Mouse (Mus musculus) layer of hippocampus, postnatal 25 days (tissue): ENCODE data around the gene Bst2. TPM values are rescaled to one million over a fixed set of nuclear protein-coding genes. Genes with fewer than 3 reads are reported as not detected.

Experiments used
- DNase-seq, 2 experiments: peaks; one replicate each; pipeline ENCODE4 v3.0.0; 2022; ENCODE audit warnings: mixed read lengths in 2 of 2, low spot score in 1 of 2; ENCODE audit errors: extremely low spot score in 1 of 2
- total RNA-seq, 2 experiments: library from RNA; stranded (reverse); gene quantifications; 2 replicates each; pipeline ENCODE4 v1.2.3; 2021

The Bst2 gene
- total RNA-seq: 1 to 10 TPM; 3.0 to 4.1 TPM

DNA sequence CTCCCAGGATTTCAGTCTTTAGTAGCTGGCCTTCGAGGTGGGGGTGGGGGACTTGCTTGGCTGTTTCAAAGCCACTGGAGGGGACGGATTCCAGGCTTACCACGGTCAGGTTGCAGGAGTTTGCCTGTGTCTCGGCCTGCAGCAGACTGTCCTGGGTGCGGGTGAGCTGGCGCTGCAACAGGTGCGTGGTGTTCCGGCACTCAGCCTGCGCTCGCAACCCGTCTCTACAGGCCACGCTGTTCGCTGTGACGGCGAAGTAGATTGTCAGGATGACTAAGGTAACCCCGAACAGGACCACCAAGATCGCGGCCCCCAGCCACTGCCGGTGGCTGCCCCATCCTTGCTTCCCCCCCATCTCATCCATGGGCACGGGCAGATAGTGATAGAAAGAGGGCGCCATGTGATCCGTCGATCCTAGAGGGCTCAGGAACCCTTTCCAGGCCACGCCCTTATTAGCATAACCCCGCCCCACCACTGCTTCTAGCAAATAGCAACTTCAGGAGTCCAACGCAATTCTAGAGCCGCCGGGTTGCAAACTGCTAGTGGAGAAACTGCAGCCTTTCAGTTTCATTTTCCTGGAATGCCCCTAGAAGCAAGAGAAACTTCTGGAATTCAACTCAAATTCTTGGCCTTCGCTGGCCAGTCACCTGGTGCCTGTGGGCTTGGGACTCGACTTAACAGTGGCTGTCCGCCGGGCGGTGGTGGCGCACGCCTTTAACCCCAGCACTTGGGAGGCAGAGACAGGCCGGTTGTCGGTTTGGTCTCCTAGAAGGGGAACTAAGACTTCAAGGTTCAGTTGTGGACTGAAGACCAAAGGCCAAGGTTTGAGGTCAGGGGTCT lies at the start of gene Bst2:
TSS of gene Bst2 (minus strand) at position 429 of the 840 bp plus-strand sequence.
- DNase-seq: no peak

DNA sequence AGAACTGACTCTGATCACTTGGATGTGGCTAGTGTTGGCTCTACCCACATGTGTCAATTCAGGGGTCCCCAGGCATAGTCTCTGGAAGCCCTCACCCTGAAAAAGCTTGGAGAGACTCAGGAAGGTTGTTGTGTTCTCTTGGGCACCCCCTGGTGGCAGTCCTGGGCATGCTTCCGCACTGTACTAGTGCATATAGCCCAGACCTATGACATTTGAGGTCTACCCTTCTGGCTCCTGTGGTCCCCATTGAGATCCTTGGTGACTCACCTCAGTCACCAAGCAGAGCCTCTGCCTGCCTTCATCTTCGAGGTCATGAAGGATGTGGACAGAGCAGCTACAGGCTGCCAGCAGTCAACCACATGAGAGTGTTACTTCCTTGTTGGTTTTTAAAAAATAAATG lies 49.6 kb upstream of the Bst2 start:
- DNase-seq: peak in 1 of 2 experiments; percentile 59

DNA sequence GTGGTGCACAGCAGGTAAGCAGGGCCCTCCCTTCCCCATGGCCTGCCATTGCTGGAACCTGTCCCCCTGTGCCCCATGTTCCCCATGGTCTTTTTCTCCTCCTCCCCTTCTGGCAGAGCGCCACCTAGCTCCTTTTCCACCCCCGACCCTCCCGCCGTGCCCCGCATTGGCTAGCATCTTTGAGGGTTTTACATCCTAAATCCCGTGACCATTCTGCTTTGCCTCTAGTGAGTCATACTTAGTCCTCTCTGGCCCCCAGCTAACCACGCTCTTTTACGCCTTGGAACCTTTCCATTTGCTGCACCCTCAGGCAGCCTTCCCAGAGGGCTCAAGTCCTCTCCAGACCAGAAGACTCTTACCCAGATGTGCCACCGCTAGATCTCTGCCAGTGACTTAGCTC lies 42.9 kb upstream of the Bst2 start:
- DNase-seq: no peak

DNA sequence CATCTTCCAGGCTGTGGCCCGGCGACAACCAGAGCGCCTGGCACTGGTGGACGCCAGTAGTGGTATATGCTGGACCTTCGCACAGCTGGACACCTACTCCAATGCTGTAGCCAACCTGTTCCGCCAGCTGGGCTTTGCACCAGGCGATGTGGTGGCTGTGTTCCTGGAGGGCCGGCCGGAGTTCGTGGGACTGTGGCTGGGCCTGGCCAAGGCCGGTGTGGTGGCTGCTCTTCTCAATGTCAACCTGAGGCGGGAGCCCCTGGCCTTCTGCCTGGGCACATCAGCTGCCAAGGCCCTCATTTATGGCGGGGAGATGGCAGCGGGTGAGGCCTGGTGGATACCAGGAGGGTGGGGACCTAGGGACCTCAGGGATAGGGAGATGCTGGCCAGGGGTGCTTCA lies 42.2 kb upstream of the Bst2 start:
- no peak for DNase-seq

DNA sequence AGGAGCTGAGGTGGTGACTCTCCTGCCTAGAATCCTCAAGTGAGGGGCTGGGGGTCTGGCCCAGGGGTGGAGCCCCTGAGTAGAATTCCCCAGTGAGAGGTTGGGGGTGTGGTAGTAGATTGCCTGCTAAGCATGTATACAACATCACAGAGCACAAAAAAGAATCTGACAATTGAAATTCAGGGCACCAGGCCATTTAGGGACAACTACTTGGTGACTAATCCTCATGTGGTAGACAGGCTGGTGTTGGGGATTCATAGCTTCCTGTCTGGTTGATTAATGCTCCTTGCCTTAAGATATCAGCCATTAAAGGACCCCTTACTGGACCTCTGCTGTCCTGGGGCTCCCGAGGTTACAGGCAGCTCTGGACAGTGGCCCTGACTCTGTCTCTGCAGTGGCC lies 41.8 kb upstream of the Bst2 start:
- no peak for DNase-seq

DNA sequence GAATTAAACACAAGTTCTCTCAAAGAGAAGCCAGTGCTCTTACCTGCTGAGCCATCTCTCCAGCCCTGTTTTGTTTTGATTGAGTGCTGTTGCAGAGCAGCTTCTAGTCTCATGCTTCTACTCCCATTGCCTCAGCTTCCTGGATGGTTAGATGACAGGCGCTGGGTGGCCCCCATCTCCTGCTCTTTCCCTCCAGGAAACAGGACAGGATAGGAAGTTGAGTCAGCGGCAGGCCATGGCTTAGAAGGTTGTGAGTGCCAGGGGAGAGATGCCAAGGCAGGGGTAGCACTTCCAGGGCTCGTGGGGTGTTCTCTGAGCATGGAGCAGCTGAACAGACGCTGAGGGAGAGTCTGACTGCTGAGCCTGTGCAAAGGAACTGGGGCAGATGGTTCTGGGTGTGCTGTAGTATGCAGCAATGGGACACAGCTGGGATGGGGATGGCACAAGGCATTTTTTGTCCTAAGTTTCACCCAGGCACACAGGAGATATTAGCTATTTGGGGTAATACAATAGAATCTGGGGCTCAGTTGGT lies 40.7 kb upstream of the Bst2 start:
- no peak for DNase-seq

DNA sequence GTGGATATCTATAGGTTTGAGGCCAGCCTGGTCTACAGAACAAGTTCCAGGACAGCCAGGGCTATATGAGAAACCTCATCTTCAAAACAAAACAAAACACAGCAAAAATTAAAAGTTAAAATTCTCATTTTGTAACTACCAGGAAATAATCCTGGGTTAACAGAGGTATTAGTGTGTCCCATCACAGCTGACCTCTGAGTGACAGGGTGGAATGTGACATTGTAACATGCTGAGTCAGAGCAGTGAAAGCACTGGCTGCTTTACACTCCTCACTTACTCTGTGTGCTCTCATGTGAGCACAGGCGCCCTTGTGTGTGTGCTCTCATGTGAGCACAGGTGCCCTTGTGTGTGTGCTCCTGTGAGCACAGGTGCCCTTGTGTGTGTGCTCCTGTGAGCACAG lies 37.8 kb upstream of the Bst2 start:
- no peak for DNase-seq

DNA sequence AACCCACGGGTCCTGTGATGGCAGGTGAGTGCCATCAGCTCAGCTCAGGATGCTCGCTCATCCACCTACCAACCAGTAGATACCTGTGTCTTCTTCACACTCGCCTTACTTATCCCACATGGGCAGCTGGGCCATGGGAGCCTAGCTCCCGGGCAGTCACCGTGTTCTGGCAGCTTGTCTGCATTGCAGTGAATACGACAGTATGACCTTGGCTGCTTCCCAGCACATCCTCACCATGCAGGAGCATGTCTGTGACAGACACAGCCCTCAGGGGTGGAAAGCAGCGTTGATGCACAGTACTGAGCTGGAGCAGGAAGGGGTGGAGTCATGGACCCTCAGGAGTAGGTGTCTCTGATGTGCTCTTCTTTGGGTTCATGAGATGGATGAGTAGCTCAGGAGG lies 37.2 kb upstream of the Bst2 start:
- DNase-seq: no peak

DNA sequence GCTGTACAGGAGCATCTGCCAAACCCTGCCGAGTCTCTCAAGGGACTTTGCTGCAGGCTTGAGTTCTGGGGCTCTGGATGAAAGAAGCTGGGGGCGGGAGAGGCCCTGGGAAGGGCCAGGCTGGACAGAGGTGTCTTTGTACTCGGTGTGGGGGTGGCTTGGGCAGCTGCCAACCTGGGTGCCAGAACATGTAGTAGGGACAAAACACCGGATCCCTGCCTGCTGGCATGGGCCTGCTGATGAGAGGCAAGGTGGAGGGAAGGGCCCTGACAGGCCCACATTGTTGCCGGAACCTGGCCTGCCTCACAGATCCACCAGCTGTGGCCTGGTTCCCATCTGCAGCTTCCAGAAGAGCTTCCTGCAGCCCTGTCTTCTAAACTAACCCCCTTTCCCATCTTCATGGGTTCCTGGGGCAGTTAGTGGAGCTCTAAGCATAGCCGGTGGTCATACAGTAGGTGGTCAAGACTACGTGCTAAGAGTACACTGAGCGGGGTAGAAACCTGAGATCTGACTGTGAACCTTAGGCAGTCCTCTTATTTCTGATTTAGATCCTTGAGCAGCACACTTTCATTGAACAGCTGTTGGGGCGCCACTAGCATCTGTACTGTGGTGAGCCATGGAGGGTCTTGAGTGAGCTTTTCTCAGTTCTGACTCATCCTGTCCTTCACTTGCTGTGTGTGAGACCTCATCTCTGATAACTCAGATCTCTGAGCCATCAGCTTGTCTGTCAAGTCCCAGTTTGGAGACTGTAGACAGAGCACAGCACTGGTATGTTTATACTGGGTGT lies 35.8 kb upstream of the Bst2 start:
- peak; percentile 63 to 75 for DNase-seq

DNA sequence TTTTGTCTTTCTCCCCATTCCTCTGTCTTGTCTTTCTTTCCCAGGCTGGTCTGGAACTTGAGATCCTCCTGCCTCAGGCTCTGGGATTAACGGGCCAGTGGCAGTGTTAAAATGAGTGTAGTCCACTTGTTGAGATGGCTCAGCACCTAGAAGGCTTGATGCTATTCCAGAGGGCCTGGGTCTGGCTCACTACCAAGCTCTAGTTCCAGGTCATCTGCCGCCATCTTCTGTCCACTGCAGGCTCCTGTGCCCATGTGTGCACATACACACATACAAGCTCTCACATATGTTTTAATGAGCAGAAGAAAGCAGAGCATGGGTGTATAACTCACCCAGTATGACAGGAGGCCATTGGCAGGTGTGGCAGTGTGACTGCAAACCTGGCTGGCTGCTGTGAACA lies 34.8 kb upstream of the Bst2 start:
- no peak for DNase-seq

DNA sequence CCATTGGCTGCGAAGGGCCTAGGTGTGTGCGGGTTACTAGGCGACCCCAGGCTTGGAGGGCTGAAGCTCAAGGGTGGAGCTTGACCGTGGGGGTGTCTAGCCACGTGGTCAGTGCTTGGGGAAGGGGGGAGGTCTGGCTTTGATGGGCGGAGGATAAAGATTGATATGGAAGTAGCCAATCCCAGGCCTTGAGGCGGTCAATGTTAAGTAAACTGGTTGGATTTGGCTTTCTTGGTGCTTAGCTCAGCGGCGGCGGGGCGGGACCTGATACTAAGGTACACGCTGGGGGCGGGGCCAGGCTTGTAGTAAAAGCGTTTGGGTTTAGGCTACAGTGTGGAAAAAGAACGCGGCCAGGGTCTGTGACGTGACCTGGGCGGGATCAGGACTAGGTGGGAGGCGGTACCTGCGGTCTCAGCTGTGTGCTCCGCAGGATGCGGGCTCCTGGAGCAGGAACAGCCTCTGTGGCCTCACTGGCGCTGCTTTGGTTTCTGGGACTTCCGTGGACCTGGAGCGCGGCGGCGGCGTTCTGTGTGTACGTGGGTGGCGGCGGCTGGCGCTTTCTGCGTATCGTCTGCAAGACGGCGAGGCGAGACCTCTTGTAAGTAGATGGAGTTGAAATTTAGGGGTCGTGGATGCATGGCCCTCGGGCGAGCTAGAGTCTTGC lies 33.2 kb upstream of the Bst2 start:
- peak; percentile 87 to 90 for DNase-seq

DNA sequence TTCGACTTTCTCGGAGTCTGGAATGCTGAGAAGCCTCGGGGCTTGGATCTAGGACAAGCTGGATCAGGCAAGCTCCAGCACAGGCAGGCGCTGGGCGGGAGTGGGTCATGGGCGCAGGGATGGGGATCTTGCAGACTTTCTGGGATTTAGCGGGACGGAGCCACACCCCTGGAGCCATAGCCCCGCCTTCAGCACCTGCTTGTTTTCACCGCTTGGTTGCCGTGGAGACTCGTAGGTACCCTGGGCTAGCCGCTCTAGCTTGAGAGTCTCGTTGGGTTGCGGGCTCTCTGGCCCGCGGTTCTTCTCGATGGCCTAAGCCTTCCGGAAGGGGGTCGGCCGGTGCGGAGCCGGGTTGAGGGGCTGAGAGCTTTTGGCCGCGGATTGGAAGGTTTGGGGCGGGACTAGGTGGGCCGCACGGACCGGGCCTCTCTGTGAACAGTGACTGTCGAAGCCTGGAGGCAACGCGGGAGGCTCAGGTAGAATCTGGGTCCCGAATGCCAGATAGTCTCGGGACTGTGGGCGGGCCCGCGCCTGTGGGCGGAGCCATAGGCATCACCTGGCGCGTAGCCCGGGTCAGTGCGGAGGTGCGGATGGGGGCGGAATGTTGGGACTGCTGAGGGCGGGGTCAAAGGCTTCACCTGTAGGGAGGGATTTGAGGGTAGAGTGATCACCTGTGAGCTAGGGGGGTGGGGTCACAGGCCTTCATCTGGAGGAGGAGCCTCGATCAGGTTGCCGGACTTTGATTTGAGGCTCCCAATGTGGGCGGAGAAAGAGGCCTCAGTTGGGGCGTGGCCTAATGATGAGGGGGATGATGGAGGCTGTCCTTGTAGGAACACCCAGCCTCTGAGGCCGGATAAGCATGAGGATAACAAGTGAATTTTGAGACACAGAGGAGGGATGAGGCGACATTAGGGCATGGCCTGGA lies 32.4 kb upstream of the Bst2 start:
- peak; percentile 63 to 76 for DNase-seq

DNA sequence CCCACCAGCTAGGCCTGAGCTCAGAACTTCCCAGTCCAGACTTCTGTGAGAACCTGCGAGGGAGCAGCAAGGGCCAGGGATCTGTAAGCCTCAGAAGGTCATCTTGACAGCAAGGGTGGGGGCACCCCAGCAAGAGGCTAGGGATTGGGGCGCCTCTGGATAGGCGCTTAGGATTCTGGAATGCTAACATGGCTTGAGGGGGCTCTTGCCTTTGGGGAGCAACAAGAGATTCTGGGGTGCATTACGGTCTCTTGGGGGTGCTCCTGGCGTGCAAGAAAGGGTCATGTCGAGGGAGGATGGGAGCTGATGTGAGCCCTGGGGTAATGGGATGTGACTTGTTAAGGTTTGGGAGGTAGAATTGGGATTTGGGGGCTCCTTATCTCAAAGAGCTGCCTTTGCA lies 31.7 kb upstream of the Bst2 start:
- no peak for DNase-seq

DNA sequence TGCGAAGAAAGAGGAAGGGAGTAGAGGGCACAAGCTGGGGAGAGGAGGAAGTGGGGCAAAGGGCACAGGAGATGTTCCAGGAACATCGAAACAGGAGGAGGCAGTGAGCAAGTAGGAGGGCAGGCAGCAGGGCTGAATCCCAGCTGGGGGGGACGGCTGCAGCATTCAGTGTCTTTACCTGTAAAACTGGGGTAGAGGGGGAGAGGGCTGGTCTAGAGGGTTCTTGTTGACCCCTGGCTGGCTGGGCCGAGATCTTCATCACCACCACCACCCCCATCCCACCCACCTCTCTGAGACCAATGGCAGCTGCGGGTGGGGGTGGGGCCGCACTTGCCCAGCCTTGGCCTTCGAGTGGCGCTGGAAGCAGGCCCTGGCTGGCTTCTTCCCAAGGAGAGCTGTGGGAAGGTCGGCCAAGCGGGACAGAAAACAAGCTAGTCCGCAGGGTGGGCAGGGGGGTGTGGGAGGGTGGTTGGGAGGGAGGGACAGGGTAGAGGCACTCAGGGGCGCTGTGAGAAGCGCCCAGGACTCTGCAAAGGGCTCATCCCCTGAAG lies 31.2 kb upstream of the Bst2 start, which contains the start of gene Slc27a1:
TSS of gene Slc27a1 (plus strand) at position 496 of the 551 bp plus-strand sequence.
- DNase-seq: peak; percentile 52 to 67

DNA sequence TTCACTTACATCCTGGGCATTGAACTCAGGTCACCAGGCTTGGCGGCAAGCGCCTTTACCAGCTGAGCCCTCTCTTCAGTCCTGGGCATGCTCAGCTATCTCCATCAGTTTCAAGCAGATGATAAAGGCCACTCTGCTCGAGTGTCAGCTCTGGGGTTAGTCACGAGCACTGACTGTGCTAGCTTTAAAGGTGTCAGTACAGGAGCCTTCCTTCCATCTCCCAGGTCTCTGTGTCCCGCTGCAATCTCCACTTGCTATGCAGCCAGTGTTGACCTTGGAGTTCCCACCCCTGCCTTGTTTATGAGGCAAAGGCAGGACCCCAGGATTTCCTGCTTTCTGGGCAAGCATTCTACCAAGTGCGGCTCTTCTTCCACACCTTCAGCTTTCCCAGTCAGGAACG lies 30.3 kb upstream of the Bst2 start:
- DNase-seq: no peak

DNA sequence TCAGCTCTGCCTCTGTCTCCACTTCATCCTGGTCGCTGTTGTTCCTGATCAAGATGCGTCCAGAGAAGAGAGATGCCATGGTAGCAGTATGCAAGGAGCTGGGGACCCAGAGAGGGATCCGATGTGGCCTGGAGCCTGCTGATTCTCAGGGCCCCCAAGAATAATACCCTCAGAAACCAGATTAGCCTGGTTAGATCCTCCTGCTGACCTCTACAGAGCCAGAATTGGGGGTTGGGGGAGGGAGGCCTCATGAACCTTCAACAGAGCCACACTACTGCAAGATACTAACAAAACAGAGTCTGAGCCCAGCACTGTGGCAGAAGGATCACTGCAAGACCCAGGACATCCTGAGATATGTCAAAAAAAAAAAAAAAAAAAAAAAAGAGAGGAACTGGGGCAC lies 29.2 kb upstream of the Bst2 start, which contains the start of gene Nxnl1:
TSS of gene Nxnl1 (minus strand) at position 101 of the 400 bp plus-strand sequence.
- DNase-seq: no peak

DNA sequence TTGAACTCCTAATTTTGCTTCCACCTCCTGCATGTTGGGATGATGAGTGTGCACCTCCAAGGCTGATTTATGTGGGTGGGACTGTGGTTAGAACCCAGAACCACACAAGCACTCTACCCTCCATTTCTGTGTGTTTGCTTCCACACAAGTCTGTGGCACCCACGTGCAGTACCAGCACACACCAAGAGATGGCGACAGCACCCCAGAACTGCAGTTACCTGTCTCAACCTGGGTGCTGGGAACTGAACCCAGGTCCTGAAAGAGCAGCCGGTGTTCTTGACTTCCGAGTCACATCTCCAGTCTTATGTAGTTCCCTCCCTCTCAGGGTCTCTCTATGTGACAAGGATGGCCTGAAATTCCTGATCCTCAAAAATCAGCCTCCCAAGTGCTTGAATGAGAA lies 26.7 kb upstream of the Bst2 start:
- no peak for DNase-seq

DNA sequence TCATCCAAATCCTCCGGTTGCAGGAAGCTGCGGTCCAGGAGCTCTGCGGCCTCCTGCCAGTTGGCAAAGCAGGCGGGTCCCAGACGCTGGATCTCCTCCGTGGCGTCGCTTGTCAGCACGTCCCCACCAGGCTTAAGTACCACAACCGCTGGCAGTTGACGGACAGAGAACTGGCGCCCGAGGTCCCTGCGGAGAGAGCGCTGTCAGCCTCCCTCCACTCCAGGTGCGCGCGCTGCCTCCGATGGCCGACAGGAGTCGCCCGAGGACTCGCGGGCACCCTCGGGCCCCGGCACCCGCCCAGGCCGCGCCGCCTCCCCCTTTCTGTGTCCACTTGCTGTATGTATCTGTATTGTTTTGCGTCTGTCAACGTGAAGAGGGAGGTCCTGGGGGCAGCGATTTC lies 25.5 kb upstream of the Bst2 start:
- peak; percentile 63 to 77 for DNase-seq

DNA sequence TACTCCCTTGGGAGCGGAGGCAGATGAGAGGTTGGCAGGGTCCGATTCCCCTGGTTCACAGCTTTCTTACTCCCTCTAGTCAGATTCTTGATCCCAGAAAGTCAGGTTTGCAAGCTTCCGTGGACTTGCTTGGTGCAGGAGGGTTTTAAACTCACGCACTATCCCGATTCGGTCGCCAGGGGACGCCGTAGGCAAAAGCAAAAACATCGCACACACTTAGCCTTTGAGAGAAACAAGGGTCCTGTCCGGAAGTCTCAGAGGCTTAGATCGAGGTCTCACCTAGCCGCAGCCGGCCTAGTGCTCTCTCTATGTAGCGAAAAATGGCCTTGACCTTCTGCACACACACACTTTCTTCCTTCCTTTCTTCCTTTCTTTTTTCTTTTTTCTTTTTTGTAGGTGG lies 24.1 kb upstream of the Bst2 start:
- peak in 1 of 2 experiments; percentile 67 for DNase-seq
